Mouse (Mus musculus) intestine, postnatal 0 days (tissue): ENCODE measurements at regions not wholly inside any gene's neighbourhood (a gene's known extent, or its start where the extent isn't known, plus 50 kb on each side); places are given as distances from the start of the nearest gene placed in this dataset.

Source experiments
- ATAC-seq: fragments of 200-750 bp; cut with Nextera tagmentation; 2 replicates; pipeline ENCODE4 v1.8.0; 2017; ENCODE audit warnings: mild to moderate bottlenecking, moderate TSS enrichment, moderate library complexity
- H3K27ac ChIP-seq: fragments of 300-500 bp; sonication (generic); 2 replicates; pipeline ENCODE4 v1.5.1; 2014; ENCODE audit warnings: mild to moderate bottlenecking, low read depth, low read length, moderate library complexity
- H3K27me3 ChIP-seq: fragments of 300-500 bp; sonication (generic); replicated peaks from 2 replicates; pipeline ENCODE4 v1.6.1; 2014; ENCODE audit warnings: low read length, mixed read lengths; ENCODE audit not compliant: control insufficient read depth, insufficient read depth
- H3K36me3 ChIP-seq: fragments of 300-500 bp; sonication (generic); 2 replicates; pipeline ENCODE4 v1.6.1; 2014; ENCODE audit warnings: mild to moderate bottlenecking, moderate library complexity; ENCODE audit not compliant: control insufficient read depth, insufficient read depth
- H3K4me1 ChIP-seq: fragments of 300-500 bp; sonication (generic); replicated peaks from 2 replicates; pipeline ENCODE4 v1.6.1; 2014; ENCODE audit warnings: antibody characterized with exemption, low read length, mixed read lengths; ENCODE audit not compliant: control insufficient read depth, insufficient read depth
- H3K4me2 ChIP-seq: fragments of 300-500 bp; sonication (generic); replicated peaks from 2 replicates; pipeline ENCODE4 v1.6.1; 2014; ENCODE audit warnings: low read depth, mild to moderate bottlenecking, moderate library complexity
- H3K4me3 ChIP-seq: fragments of 300-500 bp; sonication (generic); 2 replicates; pipeline ENCODE4 v1.5.1; 2014; ENCODE audit warnings: low read depth, low read length
- H3K9ac ChIP-seq: fragments of 300-500 bp; sonication (generic); 2 replicates; pipeline ENCODE4 v1.6.1; 2014; ENCODE audit warnings: mild to moderate bottlenecking, low read depth, low read length
- H3K9me3 ChIP-seq: fragments of 300-500 bp; sonication (generic); 2 replicates; pipeline ENCODE4 v1.6.1; 2016; ENCODE audit warnings: mixed run types; ENCODE audit not compliant: control insufficient read depth
- CTCF ChIP-seq: sonication (generic); IDR thresholded peaks from 2 replicates; pipeline ENCODE4 v1.5.1; 2016; ENCODE audit warnings: low read depth, mild to moderate bottlenecking, control low read depth, antibody characterized with exemption, moderate library complexity
- WGBS: fragments of 180-500 bp; shearing (Covaris S2); extraction: QIAGEN DNeasy Blood & Tissue Kit; methylation state at CpG from one replicate; pipeline ENCODE4 v1.1.7; 2014; 5-methylcytosine and 5-hydroxymethylcytosine counted together

DNA sequence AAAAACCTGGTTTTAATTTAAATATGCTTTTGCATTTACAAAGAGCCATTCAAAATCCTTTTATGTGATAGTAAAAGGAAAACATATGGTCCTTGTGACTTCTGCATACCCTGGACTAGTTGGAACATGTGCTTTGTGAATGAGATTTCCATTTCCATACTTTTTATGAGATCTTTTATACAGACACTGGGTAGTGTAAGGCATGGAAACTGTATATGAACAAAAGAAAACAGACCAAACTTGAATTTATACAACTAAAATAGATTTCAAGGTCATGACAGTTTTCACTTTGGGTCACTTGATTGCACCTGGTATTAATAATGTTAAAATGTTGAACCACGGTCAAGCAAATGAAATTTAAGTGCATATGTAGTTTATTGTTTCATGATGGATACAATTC lies 138.5 kb downstream of the Slitrk6 start:
- Histone ChIP-seq H3K27ac (no peak overlapping the region), H3K36me3 (no peaks in the 10 kb centered on the region), H3K9ac (no peak overlapping the region), H3K4me3 (no peak overlapping the region), H3K27me3 (no peaks in the 10 kb centered on the region), H3K9me3 (no peaks in the 10 kb centered on the region), H3K4me2 (no peak overlapping the region), H3K4me1 (no peaks in the 10 kb centered on the region)
- WGBS = 85% methylated on average over 1 of the region's 1 CpGs
- no peak for ATAC-seq
- TF ChIP-seq CTCF = no peak

DNA sequence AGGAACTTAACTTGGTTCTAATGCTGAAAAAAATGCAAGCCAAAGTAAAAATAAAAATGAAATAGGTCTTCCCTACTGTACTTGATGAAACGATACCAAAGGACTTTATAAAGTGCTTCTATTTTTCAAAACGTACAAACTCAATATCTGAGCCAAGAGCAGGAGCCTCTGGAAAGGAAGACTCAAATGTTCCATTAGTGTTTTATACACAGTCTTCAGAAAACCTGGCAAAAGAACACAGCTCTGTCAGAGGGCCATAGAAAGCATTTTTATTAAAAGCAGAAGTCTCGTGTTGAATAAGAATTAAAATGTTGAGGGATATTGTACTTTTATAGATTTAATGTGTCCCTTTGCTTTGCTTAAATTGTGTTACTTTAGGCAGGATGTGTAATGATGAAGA lies 174.6 kb downstream of the Slitrk6 start:
- Histone ChIP-seq H3K4me2 (no peak overlapping the region), H3K9ac (no peak overlapping the region), H3K27me3 (no peaks in the 10 kb centered on the region), H3K4me1 (no peaks in the 10 kb centered on the region), H3K4me3 (no peak overlapping the region), H3K9me3 (no peaks in the 10 kb centered on the region), H3K36me3 (no peaks in the 10 kb centered on the region), H3K27ac (no peak overlapping the region)
- ATAC-seq = no peak
- WGBS = 66% methylated on average over 3 of the region's 3 CpGs
- no peak for TF ChIP-seq CTCF

DNA sequence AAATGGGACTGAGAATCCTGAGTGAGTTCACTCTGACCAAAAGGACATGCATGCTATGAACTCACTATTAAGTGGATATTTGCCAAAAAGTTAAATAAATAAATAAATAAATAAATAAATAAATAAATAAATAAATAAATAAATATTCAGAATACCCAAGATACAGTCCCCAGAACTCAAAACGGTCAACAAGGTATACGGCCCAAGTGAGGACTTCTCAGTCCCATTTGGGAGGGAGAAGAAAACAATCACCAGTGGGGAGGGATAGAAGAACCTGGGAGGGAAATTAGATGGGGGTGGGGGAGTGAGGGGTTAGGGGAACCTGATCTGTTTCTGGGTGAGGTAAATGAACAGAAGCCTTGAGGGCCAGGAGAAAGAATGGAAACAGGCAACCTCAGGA lies 184.2 kb downstream of the Slitrk6 start:
- Histone ChIP-seq H3K27me3 (no peaks in the 10 kb centered on the region), H3K4me3 (no peak overlapping the region), H3K4me1 (no peaks in the 10 kb centered on the region), H3K27ac (no peak overlapping the region), H3K4me2 (no peak overlapping the region), H3K36me3 (no peaks in the 10 kb centered on the region), H3K9ac (no peak overlapping the region), H3K9me3 (no peaks in the 10 kb centered on the region)
- WGBS = 93% methylated on average over 2 of the region's 2 CpGs
- no peak for ATAC-seq
- TF ChIP-seq CTCF = no peak

- Histone ChIP-seq H3K27ac (no peak overlapping the region), H3K36me3 (no peaks in the 10 kb centered on the region), H3K27me3 (no peaks in the 10 kb centered on the region), H3K4me1 (no peaks in the 10 kb centered on the region), H3K4me3 (no peak overlapping the region), H3K9me3 (no peaks in the 10 kb centered on the region), H3K9ac (no peak overlapping the region), H3K4me2 (no peak overlapping the region)
- no peak for TF ChIP-seq CTCF
- no peak for ATAC-seq
- WGBS = 62% methylated on average over 7 of the region's 7 CpGs
These were observed 189.0 kb downstream of the Slitrk6 start for GRCm38 (mm10) chr14:110565783-110566445.

DNA sequence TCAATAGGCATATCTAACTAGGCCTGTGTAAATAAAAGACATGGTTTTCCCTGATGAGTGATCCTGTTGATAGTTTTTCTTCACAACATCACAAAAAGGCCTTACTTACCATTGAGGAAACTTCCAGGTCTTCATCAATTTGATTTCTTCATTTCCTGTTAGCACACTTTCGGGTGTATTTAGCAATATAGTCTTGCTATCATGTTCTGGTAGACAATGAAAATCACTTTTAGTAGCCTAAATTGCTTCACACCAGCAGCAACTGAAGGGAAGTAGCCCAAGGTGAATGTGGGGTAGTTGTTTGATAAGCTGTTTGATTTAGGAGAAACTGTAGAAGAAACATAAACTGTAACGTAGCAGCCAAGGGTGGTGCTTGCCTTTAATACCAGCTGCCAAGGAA lies 190.3 kb downstream of the Slitrk6 start:
- Histone ChIP-seq H3K27me3 (no peaks in the 10 kb centered on the region), H3K4me1 (no peaks in the 10 kb centered on the region), H3K36me3 (no peaks in the 10 kb centered on the region), H3K27ac (no peak overlapping the region), H3K4me2 (no peak overlapping the region), H3K9ac (no peak overlapping the region), H3K9me3 (no peaks in the 10 kb centered on the region), H3K4me3 (no peak overlapping the region)
- TF ChIP-seq CTCF = no peak
- WGBS = 78% methylated on average over 2 of the region's 2 CpGs
- no peak for ATAC-seq

GRCm38 (mm10) chr14:110545265-110545664 lies 209.7 kb downstream of the Slitrk6 start:
- no peaks in the 10 kb centered on the region for H3K27me3 ChIP-seq
- no peaks in the 10 kb centered on the region for H3K4me1 ChIP-seq
- no peak overlapping the region for H3K4me2 ChIP-seq
- WGBS = 30% methylated on average over 7 of the region's 7 CpGs
- no peaks in the 10 kb centered on the region for H3K36me3 ChIP-seq
- no peak overlapping the region for H3K4me3 ChIP-seq
- no peaks in the 10 kb centered on the region for H3K9me3 ChIP-seq
- no peak overlapping the region for H3K9ac ChIP-seq
- ATAC-seq = no peak
- no peak overlapping the region for H3K27ac ChIP-seq
- TF ChIP-seq CTCF = no peak
